Mouse (Mus musculus) megakaryocyte, embryonic 14.5 days (primary cell): ENCODE measurements around the gene Wapl.

Source experiments
- FLI1 ChIP-seq: IDR thresholded peaks from 2 replicates; pipeline ENCODE4 v1.6.1; 2012; ENCODE audit warnings: low read length, inconsistent platforms, mixed read lengths
- GATA1 ChIP-seq: IDR thresholded peaks from 3 replicates; pipeline ENCODE4 v1.6.1; 2012; ENCODE audit warnings: mixed read lengths, low read length, inconsistent platforms, borderline replicate concordance

DNA sequence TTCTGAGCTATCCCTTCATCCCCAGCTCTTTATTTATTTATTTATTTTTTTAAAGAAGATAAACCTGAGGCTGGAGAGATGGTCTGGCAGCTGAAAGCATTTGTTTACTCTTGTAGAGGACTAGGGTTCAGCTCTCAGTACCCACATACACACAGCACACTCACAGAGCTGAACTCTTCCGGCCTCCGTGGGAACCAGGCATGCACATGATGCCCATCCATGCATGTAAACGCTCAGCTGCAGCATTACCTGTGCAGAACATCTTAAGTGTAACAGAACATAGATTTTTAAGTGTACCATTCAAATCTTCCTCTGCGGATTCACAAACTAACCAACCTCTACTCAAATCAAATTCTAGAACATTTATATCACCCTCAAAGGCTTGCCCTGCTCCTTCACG, 92.5 kb downstream of the Wapl start:
- no peak for TF ChIP-seq GATA1
- no peak for TF ChIP-seq FLI1
